Mouse (Mus musculus): ENCODE measurements around the gene Il22ra1. TPM values are rescaled to one million over a fixed set of nuclear protein-coding genes. Genes with fewer than 3 reads are reported as not detected.

Il22ra1 gene
- total RNA-seq, 2 experiments from 2014 or later = not detected

- peak; percentile 76 for ATAC-seq (replicated peaks; ENCODE audit: poor library complexity)
Observed at GRCm38 (mm10) chr4:135768572-135769526, 40.9 kb downstream of the Il22ra1 start.

- no peak for ATAC-seq (replicated peaks; ENCODE audit: poor library complexity)
Observed at GRCm38 (mm10) chr4:135770611-135771305, 42.8 kb downstream of the Il22ra1 start.

GRCm38 (mm10) chr4:135771592-135771991 is 43.6 kb downstream of the Il22ra1 start:
- no peak for ATAC-seq (replicated peaks; ENCODE audit: poor library complexity)

DNA sequence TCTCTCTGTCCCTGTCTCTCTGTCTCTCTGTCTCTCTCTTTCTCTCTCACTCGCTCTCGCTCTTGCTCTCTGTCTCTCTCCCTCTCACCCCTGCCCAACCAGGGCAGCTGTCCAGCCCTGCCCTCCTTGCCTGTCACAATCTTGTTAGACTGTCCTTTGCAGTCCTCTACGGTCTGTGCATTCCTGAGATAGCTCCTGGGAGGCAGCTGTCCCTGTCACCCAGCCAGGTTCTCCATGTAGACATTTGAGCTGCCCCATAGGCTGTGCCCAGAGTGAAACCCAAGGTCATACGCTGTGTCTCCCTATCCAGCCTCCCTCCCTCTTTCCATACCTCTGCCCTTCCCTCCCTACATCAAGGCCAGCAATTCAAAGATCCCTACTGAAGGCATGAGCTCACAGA is 44.7 kb downstream of the Il22ra1 start:
- ATAC-seq (replicated peaks; ENCODE audit: poor library complexity) = no peak

DNA sequence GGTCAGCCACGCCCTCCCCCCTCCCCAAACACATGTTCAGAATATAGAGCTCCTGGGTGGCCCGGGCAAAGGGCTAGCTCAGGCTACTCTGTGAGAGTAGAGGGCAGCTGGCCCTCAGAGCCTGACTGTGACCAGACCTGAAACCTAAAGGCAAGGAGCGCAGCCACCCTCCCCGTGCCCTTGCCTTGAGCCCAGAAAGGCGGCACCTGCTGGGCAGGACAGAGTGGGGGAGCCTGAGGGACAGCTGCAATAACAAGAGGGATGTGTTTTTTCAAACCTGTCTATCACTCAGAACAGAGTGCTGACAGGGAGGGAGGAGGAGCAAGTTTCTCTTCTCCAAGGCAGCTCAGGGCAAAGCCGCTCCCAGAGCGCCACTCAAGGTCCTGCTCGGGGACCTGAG is 46.5 kb downstream of the Il22ra1 start:
- ATAC-seq (replicated peaks; ENCODE audit: poor library complexity) = no peak

DNA sequence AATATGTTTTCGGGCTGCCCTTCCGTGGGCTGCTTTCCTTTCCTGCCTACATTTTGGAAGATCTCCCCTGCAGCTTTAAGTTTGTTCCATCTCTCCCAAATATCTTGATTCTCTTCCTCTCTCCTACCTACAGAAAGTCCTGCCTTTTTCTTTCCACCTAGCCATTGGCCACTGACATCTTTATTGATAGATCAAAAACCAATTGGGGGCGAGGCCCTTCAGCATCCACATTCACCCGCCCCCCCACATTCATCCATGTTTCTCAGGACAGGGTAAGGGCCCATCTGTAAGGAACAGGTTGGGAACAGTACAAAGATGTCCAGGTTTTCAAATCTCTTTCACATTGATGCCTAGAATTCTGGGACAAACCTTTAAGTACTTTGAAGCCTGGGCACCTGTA is 48.9 kb downstream of the Il22ra1 start:
- no peak for ATAC-seq (replicated peaks; ENCODE audit: poor library complexity)

DNA sequence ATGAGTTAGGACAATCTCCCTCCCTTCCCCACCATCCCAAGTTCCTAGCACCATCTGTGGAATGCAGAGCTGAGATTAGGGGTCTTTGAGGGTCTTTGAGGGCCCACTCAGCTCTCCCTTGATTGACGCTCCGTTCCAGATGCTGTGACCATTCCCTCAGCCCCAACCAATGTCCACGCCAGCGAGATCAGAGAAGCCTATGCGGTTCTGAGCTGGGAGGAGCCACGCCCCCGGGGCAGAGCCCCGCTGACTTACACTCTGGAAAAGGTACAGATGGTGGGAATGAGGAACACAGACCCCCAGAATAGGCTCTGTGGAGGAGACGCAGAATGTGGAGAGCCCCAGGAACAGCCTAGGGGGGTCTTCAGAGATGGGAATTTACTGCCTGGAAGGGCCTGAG is 51.7 kb downstream of the Il22ra1 start:
- no peak for ATAC-seq (replicated peaks; ENCODE audit: poor library complexity)

DNA sequence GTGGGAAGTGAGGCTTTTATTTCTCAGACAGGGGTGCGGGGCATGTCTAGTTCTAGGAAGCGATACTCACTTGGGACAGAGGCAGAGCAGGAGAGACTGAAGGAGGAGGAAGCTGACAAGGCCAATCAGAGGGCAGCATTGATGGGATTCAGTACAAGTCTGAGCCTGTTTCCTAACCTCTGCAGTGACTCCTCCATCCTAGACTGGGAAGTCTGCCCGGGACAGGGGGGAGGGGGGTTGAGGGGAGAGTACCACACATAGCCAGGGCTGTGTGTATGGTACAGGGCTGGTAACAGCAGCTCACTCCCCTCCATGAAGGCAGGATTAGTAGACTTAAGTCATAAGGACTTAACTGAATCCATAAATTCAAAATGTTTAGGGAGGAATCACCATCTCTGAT is 52.3 kb downstream of the Il22ra1 start:
- no peak for ATAC-seq (replicated peaks; ENCODE audit: poor library complexity)

DNA sequence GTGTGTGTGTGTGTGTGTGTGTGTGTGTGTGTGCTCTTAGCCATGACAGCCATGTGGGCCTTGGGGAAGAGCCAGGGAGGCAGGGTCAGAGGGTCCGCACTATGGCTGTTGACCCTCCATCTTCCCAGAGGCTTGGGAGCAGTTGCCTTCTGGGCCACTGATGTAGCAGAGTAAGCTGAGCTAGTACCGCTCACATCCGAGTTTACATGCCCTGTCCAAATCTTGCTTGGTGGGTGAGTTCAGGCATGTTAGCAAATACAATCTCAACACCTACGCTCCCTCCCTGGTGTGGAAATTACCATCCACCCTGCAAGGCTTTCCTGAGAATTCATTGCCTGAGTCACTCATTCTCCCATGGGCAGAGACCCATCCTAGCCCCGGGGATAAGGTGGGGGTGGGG is 53.3 kb downstream of the Il22ra1 start:
- no peak for ATAC-seq (replicated peaks; ENCODE audit: poor library complexity)

GRCm38 (mm10) chr4:135786581-135786980 is 58.6 kb downstream of the Il22ra1 start:
- no peak for ATAC-seq (replicated peaks; ENCODE audit: poor library complexity)

DNA sequence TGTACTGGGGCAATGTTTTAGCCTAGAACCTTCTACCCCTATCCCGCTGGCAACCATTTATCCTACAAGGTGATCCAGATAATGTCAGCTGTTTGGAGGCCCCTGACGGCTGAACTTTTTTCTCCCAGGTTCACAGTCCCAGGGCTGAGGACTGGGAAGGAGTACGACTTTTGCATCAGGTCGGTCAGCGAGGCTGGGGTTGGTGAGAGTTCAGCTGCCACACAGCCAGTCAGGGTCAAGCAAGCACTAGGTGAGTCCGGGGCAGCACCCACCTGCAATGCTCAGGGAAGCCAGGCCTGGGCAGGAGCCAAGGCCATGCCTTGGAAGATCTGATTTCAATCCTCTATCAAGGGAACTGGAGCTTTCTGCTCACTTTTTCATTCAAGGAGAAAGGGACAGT is 59.3 kb downstream of the Il22ra1 start:
- no peak for ATAC-seq (replicated peaks; ENCODE audit: poor library complexity)

GRCm38 (mm10) chr4:135789135-135789534 is 61.2 kb downstream of the Il22ra1 start:
- ATAC-seq (replicated peaks; ENCODE audit: poor library complexity) = no peak

DNA sequence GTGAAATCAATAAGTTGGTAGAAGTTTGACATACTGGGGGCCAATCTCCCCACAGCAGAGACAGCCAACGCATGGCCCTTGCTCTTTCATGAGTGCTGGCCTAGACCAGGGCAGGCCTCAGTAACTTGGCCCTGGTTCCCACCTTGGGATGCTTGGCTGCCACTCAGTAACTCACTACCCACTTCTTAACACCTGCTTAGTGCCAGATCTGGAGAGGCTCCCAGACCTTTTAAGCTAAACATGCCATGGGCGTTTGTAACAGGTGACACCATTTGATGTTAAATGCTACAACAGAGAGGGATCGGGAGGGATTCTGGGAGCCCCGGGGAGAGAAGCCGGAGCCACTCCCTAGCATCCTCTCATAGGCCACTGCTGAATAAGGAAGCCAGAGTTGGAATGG is 64.8 kb downstream of the Il22ra1 start:
- no peak for ATAC-seq (replicated peaks; ENCODE audit: poor library complexity)

DNA sequence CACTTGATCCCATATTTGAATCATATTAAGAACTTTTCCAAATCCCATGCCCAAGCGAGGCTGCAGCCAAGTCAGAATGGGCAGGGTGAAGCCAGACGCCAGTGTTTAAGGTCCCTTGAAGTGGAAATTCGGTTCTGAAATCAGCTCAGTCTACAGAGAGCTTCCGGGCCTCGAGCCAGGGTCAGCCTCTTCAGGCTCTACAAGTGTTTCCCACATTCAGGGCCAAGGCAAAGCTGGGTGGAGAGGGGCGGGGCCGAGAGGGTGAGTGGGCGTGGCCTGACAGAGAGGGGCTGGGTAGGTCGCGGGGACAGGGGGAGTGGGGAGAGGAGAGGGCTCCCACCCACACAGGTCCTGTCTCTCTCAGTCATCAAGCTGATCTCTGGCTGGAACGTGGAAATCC is 70.0 kb downstream of the Il22ra1 start:
- no peak for ATAC-seq (replicated peaks; ENCODE audit: poor library complexity)

- peak; percentile 95 for ATAC-seq (replicated peaks; ENCODE audit: poor library complexity)
Observed at GRCm38 (mm10) chr4:135801543-135801942, 73.6 kb downstream of the Il22ra1 start.

Other genes starting within 250 kb of the Il22ra1 start
- 0.12 TPM in 1 of 2 replicates, not detected in the other for gene Stpg1, start 233.4 kb upstream of the Il22ra1 start, total RNA-seq (2015)
- gene Stpg1, start 233.4 kb upstream of the Il22ra1 start, total RNA-seq (2017) = not detected in 2 replicates
- gene Nipal3, start 233.1 kb upstream of the Il22ra1 start, total RNA-seq (2015) = 4.1 and 6.6 TPM in 2 replicates
- gene Nipal3, start 233.1 kb upstream of the Il22ra1 start, total RNA-seq (2017) = 18.8 and 23.3 TPM in 2 replicates
- gene Grhl3, start 154.5 kb upstream of the Il22ra1 start, total RNA-seq (2015) = not detected in 2 replicates
- not detected in 2 replicates for gene Grhl3, start 154.5 kb upstream of the Il22ra1 start, total RNA-seq (2017)
- 0.68 and 1.6 TPM in 2 replicates for gene Ifnlr1, start 41.9 kb upstream of the Il22ra1 start, total RNA-seq (2015)
- 0.30 and 0.46 TPM in 2 replicates for gene Ifnlr1, start 41.9 kb upstream of the Il22ra1 start, total RNA-seq (2017)
- gene Myom3, start 31.5 kb downstream of the Il22ra1 start, total RNA-seq (2015) = not detected in 2 replicates
- not detected in 2 replicates for gene Myom3, start 31.5 kb downstream of the Il22ra1 start, total RNA-seq (2017)
- 195 and 208 TPM in 2 replicates for gene Srsf10, start 127.6 kb downstream of the Il22ra1 start, total RNA-seq (2015)
- gene Srsf10, start 127.6 kb downstream of the Il22ra1 start, total RNA-seq (2017) = 200 and 240 TPM in 2 replicates
- 151 TPM in 2 replicates for gene Pnrc2, start 145.7 kb downstream of the Il22ra1 start, total RNA-seq (2015)
- gene Pnrc2, start 145.7 kb downstream of the Il22ra1 start, total RNA-seq (2017) = 131 and 154 TPM in 2 replicates
- 6.5 and 7.0 TPM in 2 replicates for gene Cnr2, start 167.2 kb downstream of the Il22ra1 start, total RNA-seq (2015)
- gene Cnr2, start 167.2 kb downstream of the Il22ra1 start, total RNA-seq (2017) = 5.2 and 6.7 TPM in 2 replicates
- gene Fuca1, start 192.6 kb downstream of the Il22ra1 start, total RNA-seq (2015) = 27.9 and 39.3 TPM in 2 replicates
- gene Fuca1, start 192.6 kb downstream of the Il22ra1 start, total RNA-seq (2017) = 122 and 139 TPM in 2 replicates
- gene Hmgcl, start 218.3 kb downstream of the Il22ra1 start, total RNA-seq (2015) = 51.4 and 52.1 TPM in 2 replicates
- 39.7 and 48.1 TPM in 2 replicates for gene Hmgcl, start 218.3 kb downstream of the Il22ra1 start, total RNA-seq (2017)
- 4.4 and 5.2 TPM in 2 replicates for gene Gale, start 235.6 kb downstream of the Il22ra1 start, total RNA-seq (2015)
- gene Gale, start 235.6 kb downstream of the Il22ra1 start, total RNA-seq (2017) = 2.2 and 4.7 TPM in 2 replicates
- 37.2 and 42.6 TPM in 2 replicates for gene Lypla2, start 244.5 kb downstream of the Il22ra1 start, total RNA-seq (2015)
- 15.7 and 21.9 TPM in 2 replicates for gene Lypla2, start 244.5 kb downstream of the Il22ra1 start, total RNA-seq (2017)

Measured in megakaryocyte progenitor cell, adult 5-6 weeks (primary cell).